Mouse (Mus musculus) brain, embryonic 14.5 days (tissue): ENCODE measurements around the gene Fam122c. TPM values are rescaled to one million over a fixed set of nuclear protein-coding genes. Genes with fewer than 3 reads are reported as not detected.
"Not testable (repeated sequence)": the region's sequence is repeated elsewhere in the genome, so short reads cannot be mapped to it uniquely, and the experiment has no call there.

Source experiments
- DNase-seq: peaks from one replicate; pipeline ENCODE4 v3.0.0-alpha.2; 2011; ENCODE audit warnings: low read depth
- CTCF ChIP-seq: fragments of 200-500 bp; IDR thresholded peaks from 2 replicates; pipeline ENCODE4 v1.5.1; 2012; ENCODE audit warnings: inconsistent platforms, mild to moderate bottlenecking, moderate library complexity, borderline replicate concordance; ENCODE audit not compliant: insufficient read depth, insufficient read length; ENCODE audit errors: extremely low read depth
- POLR2A ChIP-seq: fragments of 200-500 bp; IDR thresholded peaks from 2 replicates; pipeline ENCODE4 v1.6.1; 2012; ENCODE audit warnings: mild to moderate bottlenecking, inconsistent platforms, borderline replicate concordance; ENCODE audit not compliant: poor library complexity, insufficient read depth, insufficient read length, severe bottlenecking; ENCODE audit errors: extremely low read depth
- polyA plus RNA-seq: library from polyadenylated mRNA; depleted of rRNA; stranded (reverse); fragments of >200 nt; gene quantifications from 2 replicates; pipeline ENCODE4 v1.2.3, GENCODE M21; 2012; rRNA removed

Gene Fam122c
- polyA plus RNA-seq, 1 experiment, result not detected

- no peak for TF ChIP-seq CTCF
- TF ChIP-seq POLR2A, result no peak
- no peak for DNase-seq
These were observed 3.2 kb upstream of the Fam122c start for GRCm38 (mm10) chrX:53270063-53270432.

- DNase-seq, result not testable (repeated sequence)
These were observed 1.6 kb upstream of the Fam122c start for GRCm38 (mm10) chrX:53271628-53272027.

GRCm38 (mm10) chrX:53287924-53288323, 14.7 kb downstream of the Fam122c start:
- TF ChIP-seq POLR2A (no peak), CTCF (no peak)
- DNase-seq, result peak; percentile 20

- DNase-seq, result no peak
- TF ChIP-seq POLR2A, result no peak
These were observed 47.3 kb downstream of the Fam122c start for GRCm38 (mm10) chrX:53320564-53320963.

GRCm38 (mm10) chrX:53321111-53321510, 47.9 kb downstream of the Fam122c start:
- no peak for DNase-seq

GRCm38 (mm10) chrX:53330396-53330795, 57.2 kb downstream of the Fam122c start:
- DNase-seq, result no peak
- TF ChIP-seq POLR2A (no peak), CTCF (no peak)

More at GRCm38 (mm10) chrX:53321111-53321510, 47.9 kb downstream of the Fam122c start:
- no peak for TF ChIP-seq POLR2A

- peak; percentile 7 for DNase-seq
- TF ChIP-seq CTCF (peak; percentile 11; the same call in 1 of the 2 replicates), POLR2A (no peak)
These were observed 64.1 kb downstream of the Fam122c start for GRCm38 (mm10) chrX:53337355-53337754.

GRCm38 (mm10) chrX:53341531-53341930, 68.3 kb downstream of the Fam122c start:
- DNase-seq, result peak; percentile 34
- TF ChIP-seq CTCF, result peak; percentile 70; the same call in 1 of the 2 replicates
- TF ChIP-seq POLR2A, result no peak

GRCm38 (mm10) chrX:53348374-53348773, 75.2 kb downstream of the Fam122c start:
- DNase-seq, result no peak
- TF ChIP-seq CTCF, result no peak
- no peak for TF ChIP-seq POLR2A

- TF ChIP-seq CTCF (no peak), POLR2A (no peak)
These were observed 91.6 kb downstream of the Fam122c start for GRCm38 (mm10) chrX:53364668-53365383.

GRCm38 (mm10) chrX:53369534-53370365, 96.5 kb downstream of the Fam122c start:
- TF ChIP-seq POLR2A, result no peak
- no peak for TF ChIP-seq CTCF
- DNase-seq, result peak; percentile 50

More at GRCm38 (mm10) chrX:53364668-53365383, 91.6 kb downstream of the Fam122c start:
- no peak for DNase-seq

- peak; percentile 89; the same call in 1 of the 2 replicates for TF ChIP-seq POLR2A
- TF ChIP-seq CTCF, result no peak
- peak; percentile 94 for DNase-seq
These were observed 97.1 kb downstream of the Fam122c start, which contains the start of gene Mospd1 for GRCm38 (mm10) chrX:53370366-53370740. Gene Mospd1 (minus strand): TSS chrX:53370502.

Other genes with a start within 250 kb of the Fam122c start
- gene Plac1, start 33.3 kb upstream of the Fam122c start, polyA plus RNA-seq, result 0.88 and 0.97 TPM in 2 replicates
- 6.0 and 8.6 TPM in 2 replicates for gene Fam122b, start 3.6 kb upstream of the Fam122c start, polyA plus RNA-seq
- 17.7 and 20.9 TPM in 2 replicates for gene Mospd1, start 97.1 kb downstream of the Fam122c start, polyA plus RNA-seq
- gene Etd, start 161.5 kb downstream of the Fam122c start, polyA plus RNA-seq, result not detected in 2 replicates